Mouse (Mus musculus): ENCODE results near the gene Sfi1. TPM values are rescaled to one million over a fixed set of nuclear protein-coding genes. Genes with fewer than 3 reads are reported as not detected.
"Not testable (repeated sequence)": the region's sequence is repeated elsewhere in the genome, so short reads cannot be mapped to it uniquely, and the experiment has no call there.

Sfi1 gene
- polyA plus RNA-seq, 1 experiment = 14.1 TPM

- not testable (repeated sequence) for DNase-seq (ENCODE audit: low read depth, low spot score)
- 96% methylated on average over 24 of the region's 24 CpGs for WGBS
Observed at GRCm38 (mm10) chr11:3150003-3150676, 43.1 kb downstream of the Sfi1 start.

GRCm38 (mm10) chr11:3149471-3149870, 43.8 kb downstream of the Sfi1 start:
- 92% methylated on average over 4 of the region's 4 CpGs for WGBS

GRCm38 (mm10) chr11:3146806-3147205, 46.5 kb downstream of the Sfi1 start:
- 92% methylated on average over 2 of the region's 2 CpGs for WGBS
- DNase-seq (ENCODE audit: low read depth, low spot score) = not testable (repeated sequence)

More at GRCm38 (mm10) chr11:3149471-3149870, 43.8 kb downstream of the Sfi1 start:
- DNase-seq (ENCODE audit: low read depth, low spot score) = not testable (repeated sequence)

GRCm38 (mm10) chr11:3145359-3146165, 47.7 kb downstream of the Sfi1 start:
- DNase-seq (ENCODE audit: low read depth, low spot score) = not testable (repeated sequence)
- 60% methylated on average over 9 of the region's 9 CpGs for WGBS

GRCm38 (mm10) chr11:3143984-3144383, 49.3 kb downstream of the Sfi1 start:
- not testable (repeated sequence) for DNase-seq (ENCODE audit: low read depth, low spot score)
- 41% methylated on average over 3 of the region's 3 CpGs for WGBS

- 59% methylated on average over 4 of the region's 5 CpGs for WGBS
- not testable (repeated sequence) for DNase-seq (ENCODE audit: low read depth, low spot score)
Observed at GRCm38 (mm10) chr11:3142413-3142812, 50.9 kb downstream of the Sfi1 start.

GRCm38 (mm10) chr11:3140967-3141535, 52.2 kb downstream of the Sfi1 start:
- not testable (repeated sequence) for DNase-seq (ENCODE audit: low read depth, low spot score)

- not testable (repeated sequence) for DNase-seq (ENCODE audit: low read depth, low spot score)
- WGBS = 76% methylated on average over 2 of the region's 2 CpGs
Observed at GRCm38 (mm10) chr11:3138323-3138722, 54.9 kb downstream of the Sfi1 start.

- 84% methylated on average over 4 of the region's 4 CpGs for WGBS
- not testable (repeated sequence) for DNase-seq (ENCODE audit: low read depth, low spot score)
Observed at GRCm38 (mm10) chr11:3137279-3137678, 56.0 kb downstream of the Sfi1 start.

GRCm38 (mm10) chr11:3135956-3136355, 57.3 kb downstream of the Sfi1 start:
- WGBS = 94% methylated on average over 3 of the region's 3 CpGs
- not testable (repeated sequence) for DNase-seq (ENCODE audit: low read depth, low spot score)

GRCm38 (mm10) chr11:3135391-3135790, 57.9 kb downstream of the Sfi1 start:
- 53% methylated on average over 6 of the region's 7 CpGs for WGBS
- DNase-seq (ENCODE audit: low read depth, low spot score) = not testable (repeated sequence)

GRCm38 (mm10) chr11:3133360-3133759, 59.9 kb downstream of the Sfi1 start:
- DNase-seq (ENCODE audit: low read depth, low spot score) = not testable (repeated sequence)
- WGBS = 86% methylated on average over 1 of the region's 4 CpGs

GRCm38 (mm10) chr11:3132957-3133356, 60.3 kb downstream of the Sfi1 start:
- WGBS = 72% methylated on average over 3 of the region's 3 CpGs
- not testable (repeated sequence) for DNase-seq (ENCODE audit: low read depth, low spot score)

- not testable (repeated sequence) for DNase-seq (ENCODE audit: low read depth, low spot score)
- 78% methylated on average over 10 of the region's 10 CpGs for WGBS
Observed at GRCm38 (mm10) chr11:3132001-3132400, 61.3 kb downstream of the Sfi1 start.

GRCm38 (mm10) chr11:3129852-3130251, 63.4 kb downstream of the Sfi1 start:
- DNase-seq (ENCODE audit: low read depth, low spot score) = not testable (repeated sequence)
- 90% methylated on average over 7 of the region's 8 CpGs for WGBS

GRCm38 (mm10) chr11:3129276-3129675, 64.0 kb downstream of the Sfi1 start:
- DNase-seq (ENCODE audit: low read depth, low spot score) = not testable (repeated sequence)
- 95% methylated on average over 2 of the region's 2 CpGs for WGBS

GRCm38 (mm10) chr11:3127303-3127795, 65.9 kb downstream of the Sfi1 start:
- not testable (repeated sequence) for DNase-seq (ENCODE audit: low read depth, low spot score)
- 81% methylated on average over 5 of the region's 7 CpGs for WGBS

- 64% methylated on average over 6 of the region's 6 CpGs for WGBS
- not testable (repeated sequence) for DNase-seq (ENCODE audit: low read depth, low spot score)
Observed at GRCm38 (mm10) chr11:3126478-3127302, 66.6 kb downstream of the Sfi1 start.

GRCm38 (mm10) chr11:3125922-3126321, 67.3 kb downstream of the Sfi1 start:
- WGBS = 69% methylated on average over 3 of the region's 4 CpGs
- DNase-seq (ENCODE audit: low read depth, low spot score) = not testable (repeated sequence)

Measured in large intestine, adult 2 months (tissue).